Mouse (Mus musculus): ENCODE measurements at regions not wholly inside any gene's neighbourhood (a gene's known extent, or its start where the extent isn't known, plus 50 kb on each side); places are given as distances from the start of the nearest gene placed in this dataset.

- TF ChIP-seq CTCF (IDR thresholded peaks at IDR 0.05; ENCODE audit: extremely low read depth, insufficient read depth, low read length) (no peak), POLR2A (IDR thresholded peaks at IDR 0.05; ENCODE audit: extremely low read depth, insufficient read depth, low read length) (no peak)
Measured at GRCm38 (mm10) chr13:5211659-5212058, 602.7 kb upstream of the Akr1e1 start.
